Mouse (Mus musculus) kidney, embryonic 16.5 days (tissue): ENCODE results near the gene Slc7a14. TPM values are rescaled to one million over a fixed set of nuclear protein-coding genes. Genes with fewer than 3 reads are reported as not detected.
A peak's percentile ranks its signal among the peaks of the same experiment; 100 is the strongest.

Experiments used
- ATAC-seq: fragments of 200-750 bp; cut with Nextera tagmentation; 2 replicates; pipeline ENCODE4 v1.8.0; 2017; ENCODE audit warnings: moderate TSS enrichment; ENCODE audit not compliant: low FRiP score, low TSS enrichment
- H3K27ac ChIP-seq: fragments of 300-500 bp; sonication (generic); 2 replicates; pipeline ENCODE4 v1.5.1; 2014; ENCODE audit warnings: low read length
- H3K27me3 ChIP-seq: fragments of 300-500 bp; sonication (generic); 2 replicates; pipeline ENCODE4 v1.6.1; 2014; ENCODE audit warnings: low read length, control low read depth, mixed read lengths; ENCODE audit not compliant: insufficient read depth
- H3K36me3 ChIP-seq: fragments of 300-500 bp; sonication (generic); 2 replicates; pipeline ENCODE4 v1.6.1; 2014; ENCODE audit warnings: low read length, control low read depth, mixed read lengths; ENCODE audit not compliant: insufficient read depth
- H3K4me1 ChIP-seq: fragments of 300-500 bp; sonication (generic); 2 replicates; pipeline ENCODE4 v1.6.1; 2014; ENCODE audit warnings: low read length, control low read depth, mixed read lengths; ENCODE audit not compliant: insufficient read depth
- H3K4me2 ChIP-seq: fragments of 300-500 bp; sonication (generic); replicated peaks from 2 replicates; pipeline ENCODE4 v1.6.1; 2014; ENCODE audit warnings: low read depth, low read length
- H3K4me3 ChIP-seq: fragments of 300-500 bp; sonication (generic); 2 replicates; pipeline ENCODE4 v1.5.1; 2014; ENCODE audit warnings: mild to moderate bottlenecking, low read length
- H3K9ac ChIP-seq: fragments of 300-500 bp; sonication (generic); replicated peaks from 2 replicates; pipeline ENCODE4 v1.6.1; 2014; ENCODE audit warnings: low read length
- H3K9me3 ChIP-seq: fragments of 300-500 bp; sonication (generic); 2 replicates; pipeline ENCODE4 v1.6.1; 2016; ENCODE audit warnings: low read length, control low read depth
- WGBS: fragments of 180-500 bp; shearing (Covaris S2); extraction: QIAGEN DNeasy Blood & Tissue Kit; methylation state at CpG from one replicate; pipeline ENCODE4 v1.1.7; 2014; 5-methylcytosine and 5-hydroxymethylcytosine counted together
- polyA plus RNA-seq: library from polyadenylated mRNA; unstranded; fragments of >200 nt; fragmentation: Nextera tagmentation; extraction: Ambion mirVana; gene quantifications from 2 replicates; pipeline ENCODE4 v1.2.1, GENCODE M21; 2015

The Slc7a14 gene
- polyA plus RNA-seq, 1 experiment from 2014 or later, result 0.14 TPM

DNA sequence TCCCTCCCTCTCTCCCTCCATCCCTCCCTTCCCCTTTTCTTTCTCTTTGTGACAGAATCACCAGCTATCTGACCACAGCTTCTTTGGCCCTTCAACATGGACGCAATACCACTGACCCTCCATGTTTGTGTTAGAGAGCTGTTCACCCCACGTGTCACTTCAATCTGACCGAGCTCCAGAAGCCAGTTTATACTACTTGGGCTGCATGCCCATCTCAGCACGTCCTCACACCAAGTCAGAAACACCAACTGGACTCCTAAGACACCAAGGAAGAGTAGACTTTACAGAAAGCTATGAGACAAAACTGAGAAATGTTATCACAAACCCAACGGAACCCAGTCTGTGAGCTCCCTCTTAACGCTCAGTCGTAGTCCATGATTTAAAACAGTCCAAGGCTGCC, 43.2 kb downstream of the Slc7a14 start:
- 86% methylated on average over 7 of the region's 7 CpGs for WGBS
- Histone ChIP-seq H3K27me3 (no peaks in the 10 kb centered on the region), H3K36me3 (no peaks in the 10 kb centered on the region), H3K9ac (no peak overlapping the region), H3K9me3 (no peaks in the 10 kb centered on the region), H3K4me2 (no peak overlapping the region), H3K27ac (no peak overlapping the region), H3K4me1 (peaks cover 9% of the 10 kb centered on the region; the same call in 1 of the 2 replicates), H3K4me3 (no peak overlapping the region)
- ATAC-seq, result no peak

DNA sequence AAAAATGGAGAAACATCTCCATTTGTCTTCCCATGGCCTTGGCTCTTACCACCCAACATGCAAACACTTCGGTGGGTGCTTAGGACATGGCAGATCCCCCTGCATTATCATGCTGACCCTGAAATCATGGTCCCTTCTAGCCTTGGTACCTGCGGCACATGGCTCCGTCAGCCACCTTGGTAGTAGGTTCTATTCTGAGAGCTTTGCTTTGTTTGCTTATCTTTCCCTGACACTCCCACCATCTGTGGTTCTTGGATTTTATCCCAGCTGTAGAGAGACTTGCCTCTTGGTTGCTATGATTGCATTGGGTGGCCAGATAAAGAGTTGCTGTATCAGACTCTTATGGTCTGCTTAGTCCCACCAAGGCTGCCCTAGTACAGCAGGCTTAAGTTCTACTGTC, 46.6 kb downstream of the Slc7a14 start:
- 86% methylated on average over 3 of the region's 3 CpGs for WGBS
- Histone ChIP-seq H3K27ac (no peak overlapping the region), H3K4me1 (peaks cover 34% of the 10 kb centered on the region), H3K36me3 (no peaks in the 10 kb centered on the region), H3K4me3 (no peak overlapping the region), H3K27me3 (no peaks in the 10 kb centered on the region), H3K9me3 (no peaks in the 10 kb centered on the region), H3K4me2 (no peak overlapping the region), H3K9ac (no peak overlapping the region)
- no peak for ATAC-seq

DNA sequence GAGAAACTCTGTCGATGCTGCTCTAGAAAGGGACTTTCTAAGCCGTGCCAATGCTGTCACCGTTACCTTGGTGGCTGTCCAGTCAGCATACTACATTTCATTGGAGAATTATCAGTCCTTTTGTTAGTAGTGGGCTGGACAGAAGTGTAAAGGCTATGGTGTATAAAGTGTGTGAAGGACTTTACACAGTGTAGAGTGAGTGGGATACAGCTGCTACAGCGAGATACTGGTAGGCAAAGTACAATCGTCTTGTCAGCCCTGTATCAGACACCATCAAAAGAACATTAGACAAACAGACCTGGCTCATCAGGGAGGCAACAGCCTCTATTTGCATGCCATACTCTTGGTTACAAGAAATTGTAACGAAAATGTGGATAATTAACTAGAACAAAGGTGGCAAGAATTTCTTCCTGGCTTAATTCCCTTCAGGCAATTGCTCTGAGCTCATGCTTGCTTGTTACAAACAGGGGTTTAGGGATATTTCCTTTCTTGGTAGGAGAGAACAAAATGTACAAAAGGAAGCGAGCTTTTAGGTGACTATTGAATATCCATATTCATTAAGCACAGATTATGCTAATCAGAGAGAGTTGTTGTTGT, 48.7 kb downstream of the Slc7a14 start:
- Histone ChIP-seq H3K27me3 (no peaks in the 10 kb centered on the region), H3K4me3 (no peak overlapping the region), H3K36me3 (no peaks in the 10 kb centered on the region), H3K4me2 (no peak overlapping the region), H3K27ac (peak overlapping the region; percentile 86), H3K9me3 (no peaks in the 10 kb centered on the region), H3K4me1 (peaks cover 30% of the 10 kb centered on the region), H3K9ac (no peak overlapping the region)
- 53% methylated on average over 7 of the region's 7 CpGs for WGBS
- no peak for ATAC-seq

DNA sequence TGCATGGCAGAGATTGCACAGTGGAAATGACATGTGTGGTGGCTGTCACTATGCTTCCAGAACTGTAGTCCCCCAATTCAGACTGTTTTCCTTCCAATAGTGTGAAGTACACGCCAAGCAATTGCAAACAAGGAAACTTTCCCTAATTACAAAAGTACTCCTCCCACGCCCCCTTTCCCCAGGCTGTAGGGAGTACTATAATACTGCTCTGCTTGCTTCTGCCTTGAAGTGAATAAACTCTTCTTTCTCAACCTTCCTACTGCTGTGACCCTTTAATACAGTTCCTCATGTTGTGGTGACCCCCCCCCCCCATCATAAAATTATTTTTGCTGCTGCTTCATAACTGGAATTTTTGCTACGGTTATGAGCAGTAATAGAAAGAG, 49.2 kb downstream of the Slc7a14 start:
- ATAC-seq, result peak; percentile 60
- Histone ChIP-seq H3K9ac (no peak overlapping the region), H3K4me3 (no peak overlapping the region), H3K4me1 (peaks cover 30% of the 10 kb centered on the region), H3K27ac (peak overlapping the region; percentile 86), H3K4me2 (no peak overlapping the region), H3K9me3 (no peaks in the 10 kb centered on the region), H3K27me3 (no peaks in the 10 kb centered on the region), H3K36me3 (no peaks in the 10 kb centered on the region)
- WGBS, result 35% methylated on average over 3 of the region's 3 CpGs

DNA sequence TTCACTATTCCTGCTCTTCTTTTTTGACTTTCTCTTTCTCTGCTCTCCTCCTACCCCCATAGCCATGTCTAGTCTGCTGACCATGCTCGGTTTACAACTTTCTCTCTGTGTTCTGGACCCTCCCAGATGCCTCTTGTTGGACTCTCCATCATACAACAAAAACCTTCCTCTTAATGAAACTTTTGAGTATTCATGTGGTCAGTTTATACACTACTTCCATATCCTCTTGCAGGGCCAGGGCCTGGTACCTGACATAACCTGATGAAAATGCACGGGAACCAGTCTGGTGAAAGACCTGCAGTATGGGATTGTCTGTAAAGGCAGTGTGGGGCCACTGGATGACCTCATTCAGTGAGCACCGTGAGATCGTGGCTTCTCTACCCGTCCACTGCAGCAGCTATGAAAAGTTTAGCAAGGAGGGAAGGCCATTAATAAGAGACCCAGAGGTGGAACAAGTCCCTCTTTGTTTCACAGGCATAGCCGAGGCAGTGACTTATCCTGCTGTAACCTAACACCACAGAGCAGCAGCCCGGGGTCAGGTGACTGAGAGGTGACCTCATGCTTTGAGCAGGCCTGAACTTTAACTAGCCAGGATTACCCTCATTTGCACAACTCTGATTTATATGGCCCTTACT, 49.7 kb downstream of the Slc7a14 start:
- no peak overlapping the region for H3K9ac ChIP-seq
- no peaks in the 10 kb centered on the region for H3K27me3 ChIP-seq
- H3K4me3 ChIP-seq, result no peak overlapping the region
- no peak overlapping the region for H3K4me2 ChIP-seq
- no peaks in the 10 kb centered on the region for H3K36me3 ChIP-seq
- no peaks in the 10 kb centered on the region for H3K9me3 ChIP-seq
- peak overlapping the region; percentile 86 for H3K27ac ChIP-seq
- H3K4me1 ChIP-seq, result peaks cover 30% of the 10 kb centered on the region
- 12% methylated on average over 7 of the region's 7 CpGs for WGBS
- ATAC-seq, result peak; percentile 93

DNA sequence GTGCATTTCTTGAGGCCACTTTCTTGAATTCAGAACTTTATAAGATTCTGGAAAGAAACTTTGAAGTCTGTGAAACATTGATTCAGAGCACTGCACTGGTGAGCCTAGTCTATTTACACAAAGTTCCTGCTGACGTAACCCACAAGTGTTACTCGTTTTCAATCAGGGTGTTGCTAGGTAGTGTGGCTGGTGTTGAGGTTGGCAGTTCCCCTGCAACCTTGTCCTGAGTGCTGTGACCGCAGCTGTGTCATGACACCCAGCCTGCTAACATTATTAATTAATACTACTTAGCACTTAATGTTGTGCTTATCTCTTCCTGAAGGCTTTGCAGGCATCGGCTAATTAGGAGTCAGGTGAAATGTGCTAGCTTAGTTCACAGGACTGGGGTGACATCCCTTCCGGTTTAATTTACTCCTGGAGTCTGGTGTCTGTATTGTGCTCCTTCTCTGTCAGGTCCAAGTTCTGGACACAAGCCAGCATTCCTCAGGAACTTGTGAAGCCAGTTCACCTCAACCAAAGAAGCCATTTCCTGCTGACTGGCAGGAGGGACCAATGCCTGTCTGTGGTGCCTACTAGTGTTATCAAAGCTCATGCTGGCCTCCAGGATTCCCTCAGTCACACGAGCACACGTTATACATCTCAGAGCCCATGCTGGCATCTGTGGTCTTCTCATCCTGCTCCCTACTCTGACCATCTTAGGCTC, 50.5 kb downstream of the Slc7a14 start:
- peak overlapping the region; percentile 86 for H3K27ac ChIP-seq
- no peaks in the 10 kb centered on the region for H3K27me3 ChIP-seq

DNA sequence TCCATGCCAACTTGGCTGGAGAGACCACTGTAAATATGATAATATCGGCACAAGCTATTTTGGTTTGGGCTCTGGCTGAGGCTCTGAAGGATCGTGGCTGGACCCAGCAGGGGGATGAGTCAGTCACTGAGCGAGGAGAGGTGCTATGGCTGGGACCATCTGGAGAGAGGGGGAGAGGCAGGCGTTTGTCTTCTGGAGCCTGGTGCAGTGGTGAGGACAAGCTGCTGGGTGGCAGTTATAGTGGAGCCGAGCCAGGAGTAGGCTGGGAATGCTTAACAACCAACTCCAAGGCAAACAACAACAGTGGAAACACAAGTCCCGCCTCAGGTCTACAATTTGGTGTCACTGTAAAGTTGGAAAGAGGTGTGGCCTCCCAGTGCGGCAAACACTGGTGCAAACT, 55.8 kb downstream of the Slc7a14 start:
- Histone ChIP-seq H3K36me3 (no peaks in the 10 kb centered on the region), H3K9ac (no peak overlapping the region), H3K4me2 (no peak overlapping the region), H3K27ac (no peak overlapping the region), H3K27me3 (no peaks in the 10 kb centered on the region), H3K4me3 (no peak overlapping the region), H3K4me1 (no peaks in the 10 kb centered on the region), H3K9me3 (no peaks in the 10 kb centered on the region)
- WGBS, result 74% methylated on average over 7 of the region's 7 CpGs
- ATAC-seq, result no peak

More for the DNA sequence above, 50.5 kb downstream of the Slc7a14 start:
- Histone ChIP-seq H3K4me1 (peaks cover 30% of the 10 kb centered on the region), H3K9ac (no peak overlapping the region), H3K9me3 (no peaks in the 10 kb centered on the region), H3K36me3 (no peaks in the 10 kb centered on the region), H3K4me2 (no peak overlapping the region), H3K4me3 (no peak overlapping the region)
- 48% methylated on average over 7 of the region's 7 CpGs for WGBS
- peak; percentile 33; the same call in 1 of the 2 replicates for ATAC-seq

DNA sequence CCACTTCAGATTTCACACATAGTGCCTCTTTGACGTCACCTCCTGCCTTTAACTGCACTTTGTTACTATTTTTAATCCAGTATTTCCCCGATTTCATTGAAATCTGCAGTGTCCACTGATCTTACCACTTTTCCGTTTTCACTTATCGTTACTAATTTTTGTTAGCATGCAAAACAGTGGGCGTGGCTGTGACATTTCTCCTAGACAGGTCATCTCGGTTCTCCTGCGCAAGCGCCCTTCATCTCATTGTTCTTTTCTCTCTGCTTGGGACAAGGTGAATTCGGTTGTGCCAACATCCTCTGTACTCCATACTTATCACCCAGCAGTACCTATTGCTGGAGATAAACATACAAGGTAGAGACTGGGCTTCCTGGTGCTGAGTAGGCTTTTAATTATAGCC, 56.3 kb downstream of the Slc7a14 start:
- no peaks in the 10 kb centered on the region for H3K9me3 ChIP-seq
- H3K4me1 ChIP-seq, result no peaks in the 10 kb centered on the region
- no peak overlapping the region for H3K27ac ChIP-seq
- no peak for ATAC-seq
- H3K4me3 ChIP-seq, result no peak overlapping the region
- H3K27me3 ChIP-seq, result no peaks in the 10 kb centered on the region
- H3K36me3 ChIP-seq, result no peaks in the 10 kb centered on the region
- H3K4me2 ChIP-seq, result no peak overlapping the region
- 88% methylated on average over 9 of the region's 9 CpGs for WGBS
- no peak overlapping the region for H3K9ac ChIP-seq

DNA sequence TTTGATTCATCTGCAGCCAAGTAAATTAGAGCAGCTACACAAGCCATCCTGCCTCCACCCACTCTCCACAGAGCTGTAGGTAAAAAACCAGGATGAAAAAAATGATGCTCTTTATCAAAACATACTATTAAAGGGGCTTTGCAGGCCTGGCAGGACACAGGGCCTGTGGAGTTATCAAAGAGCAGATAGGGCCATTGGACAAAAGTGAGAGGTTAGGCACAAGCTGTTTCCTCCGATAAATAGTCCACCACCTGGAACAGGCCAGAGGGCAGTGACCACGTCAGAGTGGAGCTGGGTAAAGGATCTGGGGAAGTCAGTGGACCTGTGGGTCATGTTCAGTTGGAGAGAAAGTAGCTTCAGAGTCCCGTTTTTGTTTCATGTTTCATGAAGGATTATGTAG, 57.6 kb downstream of the Slc7a14 start:
- Histone ChIP-seq H3K4me1 (peaks cover 3% of the 10 kb centered on the region; the same call in 1 of the 2 replicates), H3K27ac (no peak overlapping the region), H3K36me3 (no peaks in the 10 kb centered on the region), H3K27me3 (no peaks in the 10 kb centered on the region), H3K4me3 (no peak overlapping the region), H3K9me3 (no peaks in the 10 kb centered on the region), H3K9ac (no peak overlapping the region), H3K4me2 (no peak overlapping the region)
- 54% methylated on average over 3 of the region's 3 CpGs for WGBS
- ATAC-seq, result no peak

DNA sequence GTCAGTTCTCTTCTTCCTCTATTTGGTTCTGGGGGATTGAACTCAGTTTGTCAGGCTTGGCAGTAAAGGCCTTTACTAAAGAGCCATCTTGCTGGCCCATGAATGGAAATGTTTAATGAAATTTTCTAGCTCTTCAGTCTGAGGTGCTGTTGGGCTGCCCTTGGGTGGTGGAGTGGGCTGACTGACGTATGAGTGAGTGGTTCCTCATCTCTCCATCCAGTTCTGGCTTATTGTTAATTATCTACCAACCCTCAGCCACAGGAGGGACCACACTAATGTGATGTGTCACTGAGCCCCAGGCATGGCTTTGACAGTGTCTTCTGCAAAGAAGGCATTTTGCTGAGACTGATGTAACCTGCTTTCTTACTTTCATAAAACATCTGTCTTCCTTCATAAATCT, 66.7 kb downstream of the Slc7a14 start:
- no peaks in the 10 kb centered on the region; the same call in 1 of the 2 replicates for H3K9me3 ChIP-seq
- H3K27ac ChIP-seq, result no peak overlapping the region
- peaks cover 5% of the 10 kb centered on the region for H3K4me1 ChIP-seq
- WGBS, result 57% methylated on average over 1 of the region's 1 CpGs
- no peak overlapping the region for H3K4me3 ChIP-seq
- no peak for ATAC-seq
- H3K9ac ChIP-seq, result no peak overlapping the region
- no peaks in the 10 kb centered on the region for H3K36me3 ChIP-seq
- H3K27me3 ChIP-seq, result no peaks in the 10 kb centered on the region
- no peak overlapping the region for H3K4me2 ChIP-seq
